Mouse (Mus musculus) ES-E14 (cell line): Measurements from ENCODE around the gene Rnf222.

ENCODE experiments used
- MAFK ChIP-seq: IDR thresholded peaks from 2 replicates; pipeline ENCODE4 v1.6.1; 2014; ENCODE audit warnings: mild to moderate bottlenecking, low read depth, low read length, inconsistent platforms; ENCODE audit not compliant: insufficient read depth
- ZC3H11A ChIP-seq: IDR thresholded peaks from 2 replicates; pipeline ENCODE4 v1.6.1; 2012; ENCODE audit warnings: low read depth, mild to moderate bottlenecking, inconsistent platforms, low read length, borderline replicate concordance
- ZNF384 ChIP-seq: IDR thresholded peaks from 2 replicates; pipeline ENCODE4 v1.6.1; 2012; ENCODE audit warnings: low read depth, low read length, inconsistent platforms

GRCm38 (mm10) chr11:68863631-68864091, 24.7 kb upstream of the Rnf222 start:
- TF ChIP-seq MAFK (no peak), ZNF384 (no peak), ZC3H11A (no peak)
